Mouse (Mus musculus): ENCODE data around the gene Peli1.

Gene Peli1

DNA sequence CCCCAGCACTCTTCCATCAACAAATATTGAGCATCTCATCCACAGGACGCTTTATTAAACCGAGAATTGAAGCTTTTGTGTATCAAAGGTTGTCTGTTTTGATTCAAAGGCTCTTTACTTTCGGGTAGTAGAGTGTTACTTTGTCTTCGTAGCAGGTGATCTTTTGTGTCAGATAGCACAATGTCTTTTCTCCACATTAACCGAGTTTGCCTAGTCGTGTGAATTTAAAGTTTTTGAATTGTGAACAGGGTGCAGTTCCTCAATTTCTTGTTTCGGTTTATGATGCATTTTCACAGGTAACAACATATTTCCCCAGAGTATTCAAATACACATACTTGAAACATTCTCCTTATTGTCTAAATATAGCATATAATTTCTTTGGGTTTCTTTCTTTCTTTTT, 1.5 kb downstream of the Peli1 start:
- no peak for DNase-seq (ENCODE audit: low spot score)

DNA sequence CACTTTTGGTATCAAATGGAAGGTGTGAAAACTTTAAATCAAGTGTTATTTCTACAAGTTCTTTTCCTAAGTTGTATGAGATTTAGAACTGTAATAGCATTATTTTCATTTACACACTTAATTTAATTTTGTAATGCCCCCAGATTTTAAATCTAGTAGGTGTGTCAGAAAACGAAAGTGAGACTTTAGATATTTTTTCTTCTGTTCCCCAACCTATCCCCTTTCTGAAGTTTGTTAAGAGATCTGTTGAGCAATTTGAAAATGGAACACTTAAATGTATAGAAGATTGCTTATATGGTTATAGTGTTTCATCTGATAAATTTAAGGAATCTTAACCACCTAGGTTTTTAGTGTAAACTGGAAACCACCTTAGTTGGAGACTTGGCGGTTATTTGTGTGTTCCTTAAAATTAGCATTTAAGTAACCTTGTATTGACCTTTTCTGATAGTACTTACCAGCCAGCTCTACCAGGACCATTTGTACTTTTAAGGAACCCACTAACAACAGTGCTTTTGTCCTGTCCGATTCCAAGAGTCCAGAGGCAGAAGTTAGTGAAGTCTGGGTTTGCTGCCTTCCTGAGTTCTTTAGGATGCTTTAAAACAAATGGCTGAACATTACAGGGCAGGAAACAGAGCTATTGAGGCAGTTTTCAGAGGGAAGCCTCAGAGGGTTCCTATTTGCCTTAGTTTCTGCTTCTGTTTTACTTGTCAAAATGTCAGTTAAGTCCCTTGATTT, 2.2 kb downstream of the Peli1 start:
- no peak for DNase-seq (ENCODE audit: low spot score)

DNA sequence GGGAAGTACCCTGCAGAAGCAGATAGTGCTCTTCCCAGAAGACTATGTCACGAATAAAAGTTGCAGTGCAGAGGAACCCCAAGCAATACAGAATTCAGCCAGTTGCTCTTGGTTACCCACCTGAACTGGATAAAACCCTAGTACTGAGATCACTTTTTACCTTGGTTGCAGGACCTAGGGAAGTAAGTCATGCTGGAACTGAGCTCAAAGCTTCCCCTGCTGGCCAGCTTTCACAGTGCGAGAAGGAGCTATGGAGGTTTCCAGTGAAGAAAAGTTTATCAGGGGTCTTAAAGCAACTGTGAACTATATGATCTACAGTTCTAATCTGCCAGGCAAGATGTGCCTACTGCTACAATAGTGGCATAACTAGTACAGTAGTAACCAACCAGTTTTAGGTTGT, 5.5 kb downstream of the Peli1 start:
- DNase-seq (ENCODE audit: low spot score): no peak

DNA sequence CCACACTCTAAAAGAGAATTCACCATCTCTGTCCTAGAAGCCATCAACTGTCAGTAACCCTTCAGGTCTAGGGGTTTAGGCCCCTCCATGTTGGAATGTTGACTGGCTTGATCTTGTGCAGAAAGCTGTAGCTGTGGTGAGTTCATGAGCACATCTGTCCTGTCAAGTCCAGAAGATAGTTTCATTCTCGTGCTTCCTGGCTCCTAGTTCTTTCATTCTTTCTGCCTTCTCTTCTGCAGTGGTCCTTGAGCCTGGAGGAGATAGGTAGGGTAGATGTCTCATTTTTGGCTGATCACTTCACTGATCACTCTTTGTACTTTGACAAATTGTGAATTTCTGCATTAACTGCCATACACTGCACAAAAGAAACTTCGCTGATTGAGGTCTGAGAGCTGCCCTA, 7.4 kb downstream of the Peli1 start:
- no peak for DNase-seq (ENCODE audit: low spot score)

DNA sequence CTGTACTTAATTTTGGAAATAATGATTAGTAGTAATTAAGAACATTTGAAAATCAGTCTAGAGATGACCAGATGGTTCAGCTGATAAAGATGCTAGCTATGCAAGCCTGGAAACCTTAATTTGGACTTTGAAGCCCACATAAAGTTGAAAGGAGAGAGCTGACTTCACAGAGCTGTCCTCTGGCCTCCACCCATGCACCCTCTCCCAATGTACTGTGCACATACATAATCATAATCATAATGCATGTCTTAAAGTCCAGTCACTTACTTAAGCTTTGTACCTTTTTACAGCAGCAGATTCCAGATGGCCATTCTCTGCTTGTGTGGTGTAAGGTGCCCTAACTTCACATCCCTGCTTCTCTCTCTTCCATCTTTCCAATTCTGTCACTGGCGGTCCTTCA, 9.6 kb downstream of the Peli1 start:
- DNase-seq (ENCODE audit: low spot score): no peak

DNA sequence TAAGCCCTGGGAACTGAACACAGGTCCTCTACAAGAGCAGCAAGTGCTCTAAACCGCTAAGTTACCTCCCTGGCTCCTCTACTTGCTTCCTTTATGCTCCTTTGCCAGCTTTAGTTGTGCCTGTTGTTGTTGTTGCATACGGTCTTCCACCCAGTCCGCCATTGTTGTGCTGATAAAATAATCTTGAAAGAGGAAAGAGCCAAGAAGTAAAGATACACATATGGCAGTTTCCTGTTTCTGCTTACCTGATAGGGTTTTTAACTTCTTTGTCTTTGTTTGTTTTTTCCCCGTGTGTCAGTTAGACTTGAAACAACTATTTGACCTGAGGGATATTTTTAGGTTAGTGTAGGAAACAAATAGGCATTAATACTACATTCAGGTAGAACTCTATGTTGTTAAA, 10.2 kb downstream of the Peli1 start:
- no peak for DNase-seq (ENCODE audit: low spot score)

DNA sequence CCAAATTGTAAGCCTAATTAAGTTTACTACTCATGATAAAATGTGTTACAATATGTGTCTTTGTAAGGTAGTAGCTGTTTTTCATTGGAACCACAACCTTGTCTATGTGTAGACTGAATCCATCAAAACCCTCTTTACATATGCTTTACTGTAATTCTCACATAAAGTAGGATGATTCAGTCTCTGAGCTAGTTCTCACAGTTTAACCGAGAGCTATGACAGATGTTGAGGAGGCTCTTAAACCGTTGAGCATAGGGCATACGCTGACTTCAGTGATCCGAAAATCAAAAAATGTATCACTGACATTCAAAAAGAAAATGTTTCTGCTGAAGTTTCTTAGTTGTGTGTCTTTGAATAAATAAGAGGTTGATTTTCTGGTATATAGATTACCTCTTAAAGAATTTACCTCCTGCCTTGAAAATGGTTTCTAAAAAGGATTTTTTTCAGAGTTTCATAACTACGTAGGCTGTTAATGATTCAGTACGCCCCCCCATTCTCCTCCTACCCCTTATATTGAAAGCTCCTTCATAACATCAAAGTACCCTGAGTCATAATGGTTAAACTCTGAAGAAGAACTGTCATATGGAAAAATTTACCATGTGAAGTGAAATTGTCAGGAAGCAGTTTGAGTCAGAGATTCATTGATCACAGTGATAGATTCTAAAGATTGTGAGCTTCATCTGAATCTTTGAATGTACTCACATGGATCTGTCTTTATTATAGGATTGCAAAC, 11.3 kb downstream of the Peli1 start:
- no peak for DNase-seq (ENCODE audit: low spot score)

DNA sequence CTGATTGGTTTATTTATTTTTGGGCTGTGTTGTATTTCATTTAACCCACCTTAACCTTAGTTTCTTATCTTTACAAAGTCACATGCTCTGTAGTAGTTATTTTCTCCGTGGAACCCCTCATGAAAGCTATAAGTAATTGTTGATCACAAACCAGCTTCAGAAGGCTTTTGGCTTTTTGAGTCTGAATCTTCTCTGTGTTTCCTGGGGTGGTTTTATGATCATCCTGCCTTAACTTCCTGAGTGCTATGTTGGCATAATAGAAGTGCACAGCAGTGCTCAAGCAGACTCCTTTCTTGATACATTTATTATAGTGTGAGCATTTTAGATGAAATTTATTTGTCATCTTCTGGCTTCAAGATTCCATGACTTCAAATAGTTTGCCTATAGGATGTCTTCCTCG, 12.1 kb downstream of the Peli1 start:
- no peak for DNase-seq (ENCODE audit: low spot score)

DNA sequence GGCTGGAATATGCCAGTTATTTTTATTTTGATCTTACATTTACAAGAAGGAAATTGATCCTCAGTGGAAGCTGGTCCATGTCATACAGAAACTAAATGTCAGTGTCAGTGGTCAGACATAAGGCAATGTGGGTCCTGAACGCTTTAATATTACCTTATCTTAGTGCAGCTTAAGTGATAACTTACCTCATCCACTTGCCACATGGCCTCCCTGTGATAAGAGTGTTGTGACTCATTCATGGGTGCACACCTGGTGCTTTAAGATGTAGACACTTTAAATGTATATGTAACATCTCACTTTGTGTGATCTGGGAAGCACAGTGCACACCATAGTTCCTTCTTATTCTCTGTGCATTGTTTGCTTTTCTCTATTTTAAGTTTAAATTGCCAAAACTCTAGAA, 14.3 kb downstream of the Peli1 start:
- DNase-seq (ENCODE audit: low spot score): no peak

DNA sequence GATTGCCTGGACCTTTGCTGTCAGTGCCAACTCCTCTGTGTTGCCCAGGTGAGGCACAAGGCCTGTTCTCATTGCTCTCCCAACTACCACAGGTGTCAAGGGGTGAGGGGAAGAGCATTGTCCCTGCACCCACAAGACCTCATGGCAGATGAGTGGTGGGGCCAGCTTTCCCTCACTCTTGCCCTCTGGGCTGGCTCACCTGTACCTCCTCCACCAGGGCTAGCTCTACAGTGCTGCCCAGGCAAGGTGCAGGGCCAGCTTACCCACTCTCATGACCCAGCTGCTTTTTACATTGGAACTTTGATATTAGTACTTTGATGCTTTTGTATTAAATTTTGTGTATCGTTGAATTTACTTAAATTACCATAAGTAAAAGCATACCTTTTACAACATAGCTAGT, 16.0 kb downstream of the Peli1 start:
- no peak for DNase-seq (ENCODE audit: low spot score)

DNA sequence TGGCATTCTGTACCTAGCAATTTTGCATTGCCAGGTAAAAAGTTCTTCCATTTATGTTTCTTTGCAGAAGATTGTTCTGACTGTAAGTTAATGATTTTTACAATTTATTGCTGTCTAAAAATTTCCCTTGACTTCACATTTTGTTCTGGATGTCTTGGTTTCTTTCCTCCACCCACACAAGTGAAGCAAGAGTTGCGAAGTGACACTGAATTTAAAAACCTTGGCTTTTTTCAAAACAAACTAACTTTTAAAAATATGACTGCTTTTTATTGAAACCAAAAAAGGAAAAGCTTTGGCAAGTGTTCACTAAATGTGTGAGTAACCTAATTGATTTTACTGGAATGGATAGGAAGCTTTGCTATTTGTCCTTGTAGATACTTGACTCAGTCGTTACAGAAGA, 18.2 kb downstream of the Peli1 start:
- no peak for DNase-seq (ENCODE audit: low spot score)

DNA sequence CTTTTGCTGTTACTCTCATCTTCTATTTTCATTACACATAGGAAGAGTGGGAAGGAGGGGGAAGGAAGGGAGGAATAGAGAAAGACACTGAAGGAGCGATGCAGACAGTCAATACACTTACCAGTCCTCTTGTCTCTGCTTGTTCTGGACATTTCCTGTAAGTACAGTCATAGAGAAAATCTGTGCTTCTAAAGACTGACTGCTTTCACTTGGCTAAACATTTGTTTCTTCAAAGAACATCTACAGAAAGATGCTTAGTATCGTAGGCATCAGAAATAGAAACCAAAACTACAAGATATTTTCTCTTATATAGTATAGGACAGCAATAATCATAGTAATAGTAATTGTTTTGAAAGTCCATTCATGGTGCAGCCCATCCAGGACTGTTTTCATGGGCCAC, 23.4 kb downstream of the Peli1 start:
- DNase-seq (ENCODE audit: low spot score): no peak

DNA sequence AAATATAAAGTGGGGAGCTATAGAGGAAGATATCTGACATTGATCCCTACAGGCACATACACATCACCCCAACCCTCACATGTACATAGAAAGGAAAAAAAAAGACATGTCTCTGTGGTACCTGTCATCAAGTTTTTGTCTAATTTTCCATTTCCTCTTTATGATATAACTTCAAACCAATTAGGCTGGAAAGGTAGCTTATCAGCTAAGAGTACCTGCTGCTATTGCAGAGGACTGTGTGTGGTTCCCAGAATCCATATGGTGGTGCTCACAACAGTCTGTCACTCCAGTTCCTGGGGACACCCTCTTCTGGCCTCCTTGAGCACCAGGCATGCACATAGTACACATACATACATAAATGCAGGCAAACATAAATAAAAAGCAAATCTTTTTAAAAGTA, 24.7 kb downstream of the Peli1 start:
- DNase-seq (ENCODE audit: low spot score): no peak

DNA sequence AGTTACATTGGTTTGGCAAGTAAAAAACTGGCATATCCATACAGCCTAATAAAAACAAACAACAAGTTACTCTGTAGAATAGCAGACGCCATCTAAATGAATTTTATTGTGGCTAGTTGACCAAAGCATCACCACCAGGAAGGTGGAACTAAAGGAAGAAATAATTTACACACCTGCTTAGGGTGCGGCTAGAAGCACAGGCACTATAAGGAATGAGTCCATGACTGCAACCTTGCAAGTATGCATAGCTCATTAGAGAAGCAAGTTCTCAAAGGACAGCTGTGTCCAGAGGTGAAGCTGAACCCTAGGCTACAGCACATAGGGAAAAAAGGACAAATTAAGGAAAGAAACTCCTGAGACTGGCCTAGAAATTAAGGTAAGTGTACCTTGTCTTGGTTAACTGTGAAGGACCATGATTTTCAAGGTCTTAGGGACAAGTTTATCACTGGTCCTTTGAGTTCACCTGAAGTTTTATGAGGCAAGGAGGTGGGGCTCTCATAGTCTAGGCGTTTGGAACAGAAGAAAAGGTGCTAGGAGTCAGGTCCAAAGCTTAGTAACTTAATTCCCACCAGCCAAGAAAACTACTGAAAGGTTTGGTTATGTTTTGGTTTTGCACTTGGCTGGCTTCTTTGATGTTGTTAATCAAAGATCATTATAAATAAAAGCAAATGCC, 25.7 kb downstream of the Peli1 start:
- DNase-seq (ENCODE audit: low spot score): no peak

DNA sequence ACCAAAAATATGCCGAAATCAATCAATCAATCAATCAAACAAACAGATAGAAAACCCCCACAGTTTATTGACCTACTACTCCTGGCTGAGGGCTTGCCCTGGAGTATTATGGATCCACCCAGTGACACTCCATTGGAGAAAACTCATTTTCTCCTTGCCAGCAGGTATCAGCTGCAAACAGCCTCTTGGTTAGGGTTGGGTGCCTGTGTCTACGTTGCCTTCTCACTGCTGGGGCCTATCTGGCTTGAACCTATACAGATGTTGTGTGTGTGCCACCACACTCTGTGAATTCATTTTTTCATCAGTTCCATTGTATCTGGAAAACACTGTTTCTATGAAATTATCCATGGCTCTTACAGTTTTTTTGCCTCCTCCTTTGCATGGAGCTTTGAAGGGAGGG, 30.6 kb downstream of the Peli1 start:
- no peak for DNase-seq (ENCODE audit: low spot score)

DNA sequence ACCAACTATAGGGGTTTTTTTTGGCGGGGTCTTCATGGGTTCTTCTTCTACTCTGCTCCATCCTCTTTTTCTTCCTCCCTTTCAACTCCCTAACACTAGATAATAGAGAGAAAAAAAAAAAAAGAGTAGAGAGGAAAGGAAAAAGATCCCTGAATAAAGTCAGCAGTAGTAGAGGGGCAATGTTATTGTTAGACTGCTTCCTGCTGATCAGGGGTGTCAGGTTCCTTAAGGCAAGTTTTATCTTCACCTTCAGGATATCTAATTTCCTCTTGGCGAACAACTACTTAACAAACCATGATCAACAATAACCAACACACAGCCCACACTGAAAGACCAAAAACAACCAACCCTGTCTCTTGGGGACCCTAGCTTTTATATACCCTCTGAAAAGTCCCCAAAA, 31.3 kb downstream of the Peli1 start:
- DNase-seq (ENCODE audit: low spot score): no peak

DNA sequence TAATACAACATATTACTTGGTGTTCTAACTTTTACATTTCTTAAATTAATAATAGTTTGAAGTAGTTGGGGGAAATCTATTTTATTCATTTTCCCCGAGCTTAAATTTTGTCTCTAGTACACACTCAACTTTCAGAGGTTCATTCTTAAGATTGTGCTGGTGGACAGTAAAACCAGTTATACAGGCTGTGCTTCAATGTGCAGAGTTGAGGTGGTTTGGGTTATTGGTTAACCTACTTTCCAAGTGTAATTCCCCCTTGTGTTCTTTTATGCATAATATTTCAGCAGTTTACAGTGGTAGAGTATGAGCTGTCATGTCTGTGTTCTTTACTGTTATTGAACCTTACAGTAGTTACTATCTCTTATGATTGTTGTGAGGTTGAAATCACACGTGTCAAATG, 40.6 kb downstream of the Peli1 start:
- no peak for DNase-seq (ENCODE audit: low spot score)

DNA sequence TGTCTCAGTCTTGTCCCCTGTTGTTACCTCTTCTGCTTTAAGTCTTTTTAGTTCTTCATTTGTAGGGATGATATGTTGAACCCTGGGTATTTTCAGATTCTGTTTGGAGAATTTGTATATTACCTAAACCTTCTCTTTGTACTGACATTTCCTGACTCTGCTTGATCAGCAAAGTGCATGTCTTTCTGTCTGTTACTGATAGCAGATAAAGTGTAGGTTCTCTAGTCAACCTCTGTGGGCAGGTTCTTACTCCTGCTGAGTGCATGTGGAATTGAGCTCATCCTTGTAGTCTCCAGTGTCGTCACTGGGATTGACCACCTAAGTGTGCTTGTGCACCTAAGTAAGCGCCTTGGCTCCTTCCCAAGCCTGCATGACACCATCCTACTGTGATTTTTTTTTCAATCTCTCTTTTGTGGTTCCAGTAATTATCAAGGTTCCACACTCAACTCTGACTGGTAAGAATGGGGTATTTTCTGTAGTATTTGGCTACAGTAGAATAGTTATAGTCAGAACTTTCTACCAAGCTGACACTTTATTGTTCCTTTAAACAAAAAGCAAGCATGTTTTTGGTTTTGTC, 43.9 kb downstream of the Peli1 start:
- no peak for DNase-seq (ENCODE audit: low spot score)

DNA sequence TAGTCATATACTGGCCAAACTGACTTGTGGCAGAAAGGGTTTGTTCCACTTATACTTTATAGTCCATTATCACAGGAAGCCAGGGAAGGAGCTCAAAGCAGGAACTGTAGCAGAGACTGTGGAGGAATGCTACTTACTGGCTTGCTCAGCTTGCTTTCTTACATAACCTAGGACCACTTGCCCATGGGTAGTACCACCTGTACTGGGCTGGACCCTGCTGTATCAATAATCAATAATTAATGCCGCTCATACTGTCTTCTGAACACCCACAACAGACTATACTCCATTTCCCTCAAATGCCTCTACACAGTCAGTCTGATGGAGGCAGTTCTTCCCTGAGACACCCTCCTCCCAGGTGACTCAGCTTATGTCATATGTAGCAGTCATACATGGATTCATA, 48.4 kb downstream of the Peli1 start:
- no peak for DNase-seq (ENCODE audit: low spot score)

DNA sequence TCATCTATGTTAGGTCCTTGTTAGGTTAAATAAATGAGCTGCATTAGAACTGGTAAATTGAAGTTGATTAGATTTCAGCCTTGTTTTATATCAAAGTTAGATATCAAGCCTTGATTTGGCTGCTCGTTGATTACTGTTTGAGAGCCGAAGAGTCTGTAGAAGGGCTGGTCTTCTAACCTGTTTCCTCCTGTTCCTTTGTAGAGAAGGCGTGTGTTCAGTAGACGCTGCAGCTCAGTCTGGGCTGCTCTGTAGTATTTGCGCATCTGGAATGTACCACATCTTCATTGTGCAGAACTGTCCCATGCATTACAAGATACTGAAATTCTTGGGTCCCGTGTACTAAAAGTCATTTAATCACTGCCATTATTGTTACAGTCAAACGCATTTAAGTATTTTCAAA, 50.2 kb downstream of the Peli1 start:
- no peak for DNase-seq (ENCODE audit: low spot score)

DNA sequence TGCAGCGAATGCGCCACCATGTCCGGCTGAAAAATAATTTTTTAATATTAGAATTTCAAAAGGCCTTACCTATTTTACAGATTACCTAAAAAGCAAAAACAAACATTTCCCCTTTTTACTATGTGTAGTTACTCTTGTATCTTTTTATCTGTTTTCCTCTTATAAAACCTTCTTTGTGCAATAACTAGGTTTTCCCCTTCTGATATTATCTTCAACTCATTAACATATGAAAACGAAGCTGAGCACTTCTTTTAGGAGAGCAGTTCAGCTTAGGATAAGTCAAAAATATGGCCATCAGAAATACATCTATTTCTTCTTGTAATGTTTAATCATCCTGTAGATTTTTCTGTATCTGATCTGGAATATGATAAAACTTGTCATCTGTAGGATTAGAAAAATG, 50.7 kb downstream of the Peli1 start:
- no peak for DNase-seq (ENCODE audit: low spot score)

DNA sequence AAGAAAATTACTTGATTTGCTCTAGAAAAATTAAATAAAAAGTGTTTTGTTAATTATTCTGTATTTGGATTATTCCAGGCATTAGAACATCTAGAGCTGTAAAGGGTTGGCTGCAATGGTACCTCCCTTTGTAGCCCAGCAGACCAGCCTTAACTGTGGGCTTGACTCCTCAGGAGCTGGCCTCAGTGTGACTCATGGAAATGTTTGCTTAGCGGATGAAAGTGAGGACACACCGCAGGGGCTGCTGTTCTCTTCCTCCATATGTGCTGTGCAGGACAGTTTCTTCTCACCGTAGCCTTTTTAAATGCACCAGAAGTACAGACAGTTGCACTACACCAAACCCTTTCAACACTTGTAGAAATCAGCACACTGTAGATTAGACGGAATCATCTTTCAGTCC, 58.4 kb downstream of the Peli1 start:
- DNase-seq (ENCODE audit: low spot score): no peak

DNA sequence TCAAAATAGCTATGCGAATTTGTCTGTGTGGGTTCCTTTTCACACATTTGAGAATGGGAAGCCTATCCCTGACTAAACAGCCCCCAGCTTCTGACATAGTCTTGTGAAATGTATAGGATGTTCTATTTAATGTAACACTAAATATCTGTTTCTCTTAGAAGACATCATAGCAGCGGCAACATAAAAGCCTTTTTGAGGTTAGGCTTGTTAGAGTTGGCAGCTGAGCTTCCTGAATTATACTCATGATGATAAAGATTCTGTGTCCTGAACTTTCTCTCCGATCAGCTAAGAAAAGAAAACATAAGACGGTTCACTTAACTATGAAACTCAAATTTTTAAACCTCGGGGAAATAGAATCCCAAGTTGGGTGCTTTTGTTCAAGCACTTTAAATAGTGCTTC, 59.2 kb downstream of the Peli1 start:
- no peak for DNase-seq (ENCODE audit: low spot score)
